ENCODE assay signal across 7 mouse cellular contexts in the genomic region with DNA sequence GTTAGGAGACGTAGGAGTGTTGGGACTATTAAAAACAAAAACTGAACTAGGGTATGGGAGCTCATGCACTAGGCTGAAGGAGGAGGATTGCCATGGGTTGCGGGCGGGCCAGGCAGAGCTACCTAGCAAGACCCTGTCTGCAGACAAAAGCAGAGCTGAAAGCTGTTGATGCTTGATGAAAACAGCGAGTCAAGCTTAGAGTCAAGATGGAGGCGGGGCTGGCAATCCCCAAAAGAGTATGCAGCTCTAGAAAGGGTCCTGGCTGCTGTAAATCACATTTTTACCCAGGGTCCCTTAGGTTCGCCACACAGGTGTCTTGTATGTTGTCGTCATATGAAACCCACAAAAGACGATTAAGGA. TPM values are rescaled to one million over a fixed set of nuclear protein-coding genes. Genes with fewer than 3 reads are reported as not detected.
DNase-seq lines count a peak whose midpoint lies in the region; ATAC-seq and TF ChIP-seq lines count a peak whose summit lies in the region.

No protein-coding gene starts in this region.

- TF ChIP-seq CTCF in liver, adult 2 months (IDR thresholded peaks at IDR 0.05; ENCODE audit: low read depth, low read length), result no peak
- TF ChIP-seq CTCF in small intestine, adult 2 months (IDR thresholded peaks at IDR 0.05; ENCODE audit: extremely low read depth, insufficient read length, insufficient replicate concordance, low read depth, low read length), result no peak

- H3K9me3 ChIP-seq in lung, embryonic 16.5 days (ENCODE audit: control insufficient read depth, low read length), result no peaks in the 10 kb centered on the region
- no peaks in the 10 kb centered on the region for H3K9me3 ChIP-seq in heart, embryonic 13.5 days

- no peak for ATAC-seq in lung, embryonic 16.5 days (ENCODE audit: low read depth)
- no peak for ATAC-seq in heart, embryonic 13.5 days (ENCODE audit: extremely low read depth, insufficient number of reproducible peaks, low FRiP score, low TSS enrichment)

- peaks cover 25% of the 10 kb centered on the region; the same call in 1 of the 2 replicates for H3K79me2 ChIP-seq in liver, adult 2 months (ENCODE audit: control insufficient read depth, insufficient read depth, low read length)

- H3K27me3 ChIP-seq in lung, embryonic 16.5 days (ENCODE audit: control insufficient read depth, insufficient read depth, low read depth, low read length), result no peaks in the 10 kb centered on the region
- no peaks in the 10 kb centered on the region for H3K27me3 ChIP-seq in heart, embryonic 13.5 days (replicated peaks)
- H3K27me3 ChIP-seq in liver, adult 2 months (ENCODE audit: control insufficient read depth, insufficient read depth, low read length), result no peaks in the 10 kb centered on the region
- no peaks in the 10 kb centered on the region for H3K27me3 ChIP-seq in small intestine, adult 2 months (ENCODE audit: control insufficient read depth, insufficient read depth, low read length)

- H3K4me3 ChIP-seq in lung, embryonic 16.5 days (ENCODE audit: low read length), result peak overlapping the region; percentile 99
- H3K4me3 ChIP-seq in heart, embryonic 13.5 days, result peak overlapping the region; percentile 99
- H3K4me3 ChIP-seq in liver, adult 2 months (ENCODE audit: insufficient read depth, low read depth, low read length), result peak overlapping the region; percentile 91; the same call in 1 of the 2 replicates
- peak overlapping the region; percentile 92 for H3K4me3 ChIP-seq in small intestine, adult 2 months (ENCODE audit: low read depth, low read length)

- H3K4me2 ChIP-seq in lung, embryonic 16.5 days (ENCODE audit: low read depth, low read length), result peak overlapping the region; percentile 66
- H3K4me2 ChIP-seq in heart, embryonic 13.5 days, result peak overlapping the region; percentile 88

- H3K4me1 ChIP-seq in lung, embryonic 16.5 days (replicated peaks; ENCODE audit: control insufficient read depth, insufficient read depth, low read length), result peaks cover 19% of the 10 kb centered on the region
- H3K4me1 ChIP-seq in heart, embryonic 13.5 days, result peaks cover 37% of the 10 kb centered on the region
- H3K4me1 ChIP-seq in liver, adult 2 months (ENCODE audit: control insufficient read depth, insufficient read depth, low read length), result peaks cover 19% of the 10 kb centered on the region
- H3K4me1 ChIP-seq in small intestine, adult 2 months (ENCODE audit: control insufficient read depth, insufficient read depth, insufficient read length, low read length), result peaks cover 3% of the 10 kb centered on the region; the same call in 1 of the 2 replicates

- DNase-seq in lung, adult 18-20 months, result no peak
- peak; percentile 42 to 48 for DNase-seq in cerebellum, postnatal 14 days
- DNase-seq in liver, adult 2 months (ENCODE audit: extremely low read depth, low read depth, low spot score), result no peak
- DNase-seq in layer of hippocampus, adult 8-10 months (ENCODE audit: low spot score in 2 of 2), result no peak

- peak overlapping the region; percentile 100 for H3K9ac ChIP-seq in lung, embryonic 16.5 days (ENCODE audit: low read length)
- peak overlapping the region; percentile 99 for H3K9ac ChIP-seq in heart, embryonic 13.5 days
- H3K9ac ChIP-seq in liver, adult 2 months (ENCODE audit: low read depth, low read length), result peak overlapping the region; percentile 58

- TF ChIP-seq POLR2A in liver, adult 2 months (IDR thresholded peaks at IDR 0.05; ENCODE audit: extremely low read depth, insufficient read depth, low read length), result no peak
- TF ChIP-seq POLR2A in small intestine, adult 2 months (IDR thresholded peaks at IDR 0.05; ENCODE audit: low read depth, low read length), result no peak

- no peaks in the 10 kb centered on the region for H3K36me3 ChIP-seq in lung, embryonic 16.5 days (ENCODE audit: control insufficient read depth, insufficient read depth, low read length)
- no peaks in the 10 kb centered on the region for H3K36me3 ChIP-seq in heart, embryonic 13.5 days
- no peaks in the 10 kb centered on the region for H3K36me3 ChIP-seq in liver, adult 2 months (ENCODE audit: control insufficient read depth, insufficient read depth, low read length)
- H3K36me3 ChIP-seq in small intestine, adult 2 months (ENCODE audit: control insufficient read depth, insufficient read depth, low read length), result no peaks in the 10 kb centered on the region

- H3K27ac ChIP-seq in lung, embryonic 16.5 days (ENCODE audit: low read length), result peak overlapping the region; percentile 94
- H3K27ac ChIP-seq in heart, embryonic 13.5 days (replicated peaks), result peak overlapping the region; percentile 97
- no peak overlapping the region; the same call in 1 of the 2 replicates for H3K27ac ChIP-seq in liver, adult 2 months (replicated peaks; ENCODE audit: insufficient read depth, low read depth, low read length)
- no peak overlapping the region for H3K27ac ChIP-seq in small intestine, adult 2 months (ENCODE audit: insufficient read depth, low read depth, low read length)

- 13% methylated on average over 8 of the region's 8 CpGs for whole genome bisulfite sequencing in lung, embryonic 16.5 days
- WGBS in heart, embryonic 13.5 days, result 24% methylated on average over 8 of the region's 8 CpGs
- 32% methylated on average over 8 of the region's 8 CpGs for WGBS in liver, adult 2 months
- 27% methylated on average over 8 of the region's 8 CpGs for WGBS in small intestine, adult 2 months

RNA-seq across cellular contexts. Expression of a gene that starts 1.2 kb away (rescaled TPM):
- polyA plus RNA-seq in lung, embryonic 16.5 days (2015; fragmentation: Nextera tagmentation; extraction: Ambion mirVana), result 55.3 and 57.5 TPM in 2 replicates
- polyA plus RNA-seq in heart, embryonic 13.5 days (2015; fragmentation: Nextera tagmentation; extraction: Ambion mirVana), result 37.0 and 40.7 TPM in 2 replicates
- total RNA-seq in liver, adult 2 months (2014; rRNA removed), result 40.1 and 47.7 TPM in 2 replicates
- polyA plus RNA-seq in liver, adult 2 months (2012; rRNA removed), result 45.7 and 46.3 TPM in 2 replicates
- 70.7 and 160 TPM in 2 replicates for polyA plus RNA-seq in small intestine, adult 2 months (2012; rRNA removed)
- total RNA-seq in layer of hippocampus, adult 8-10 months (2022), result 100 to 1,000 TPM; 193 to 261 (median 223) TPM

RNA-seq across cellular contexts. Expression of a gene that starts 7.4 kb away (rescaled TPM):
- 0.36 and 0.75 TPM in 2 replicates for polyA plus RNA-seq in lung, embryonic 16.5 days (2015; fragmentation: Nextera tagmentation; extraction: Ambion mirVana)
- 0.71 TPM in 1 of 2 replicates, not detected in the other for polyA plus RNA-seq in heart, embryonic 13.5 days (2015; fragmentation: Nextera tagmentation; extraction: Ambion mirVana)
- 1.7 TPM in 1 of 2 replicates, not detected in the other for total RNA-seq in liver, adult 2 months (2014; rRNA removed)
- 0.44 and 0.76 TPM in 2 replicates for polyA plus RNA-seq in liver, adult 2 months (2012; rRNA removed)
- 0.46 TPM in 1 of 2 replicates, not detected in the other for polyA plus RNA-seq in small intestine, adult 2 months (2012; rRNA removed)
- 1 to 10 TPM in 2 of 4 experiments, under 1 TPM in 2; 0.78 to 3.9 (median 2.1) TPM for total RNA-seq in layer of hippocampus, adult 8-10 months (2022)

RNA-seq across cellular contexts. Expression of a gene that starts 11.2 kb away (rescaled TPM):
- polyA plus RNA-seq in lung, embryonic 16.5 days (2015; fragmentation: Nextera tagmentation; extraction: Ambion mirVana), result 7.7 and 9.4 TPM in 2 replicates
- polyA plus RNA-seq in heart, embryonic 13.5 days (2015; fragmentation: Nextera tagmentation; extraction: Ambion mirVana), result 7.6 and 7.7 TPM in 2 replicates
- not detected in 2 replicates for total RNA-seq in liver, adult 2 months (2014; rRNA removed)
- 0.19 and 0.44 TPM in 2 replicates for polyA plus RNA-seq in liver, adult 2 months (2012; rRNA removed)
- 1.3 and 2.3 TPM in 2 replicates for polyA plus RNA-seq in small intestine, adult 2 months (2012; rRNA removed)
- 1 to 10 TPM; 4.0 to 8.2 (median 6.7) TPM for total RNA-seq in layer of hippocampus, adult 8-10 months (2022)

RNA-seq across cellular contexts. Expression of a gene that starts 17.8 kb away (rescaled TPM):
- polyA plus RNA-seq in lung, embryonic 16.5 days (2015; fragmentation: Nextera tagmentation; extraction: Ambion mirVana), result 64.3 and 71.1 TPM in 2 replicates
- 50.6 and 52.7 TPM in 2 replicates for polyA plus RNA-seq in heart, embryonic 13.5 days (2015; fragmentation: Nextera tagmentation; extraction: Ambion mirVana)
- total RNA-seq in liver, adult 2 months (2014; rRNA removed), result 0.87 and 1.3 TPM in 2 replicates
- 1.1 and 1.7 TPM in 2 replicates for polyA plus RNA-seq in liver, adult 2 months (2012; rRNA removed)
- polyA plus RNA-seq in small intestine, adult 2 months (2012; rRNA removed), result 3.1 and 6.0 TPM in 2 replicates
- total RNA-seq in layer of hippocampus, adult 8-10 months (2022), result 10 to 100 TPM in 3 of 4 experiments, 1 to 10 TPM in 1; 9.5 to 14.1 (median 12.0) TPM

RNA-seq across cellular contexts. Expression of a gene that starts 20.7 kb away (rescaled TPM):
- polyA plus RNA-seq in lung, embryonic 16.5 days (2015; fragmentation: Nextera tagmentation; extraction: Ambion mirVana), result 3.4 and 4.8 TPM in 2 replicates
- 3.8 and 4.6 TPM in 2 replicates for polyA plus RNA-seq in heart, embryonic 13.5 days (2015; fragmentation: Nextera tagmentation; extraction: Ambion mirVana)
- total RNA-seq in liver, adult 2 months (2014; rRNA removed), result not detected in 2 replicates
- 0.10 TPM in 1 of 2 replicates, not detected in the other for polyA plus RNA-seq in liver, adult 2 months (2012; rRNA removed)
- polyA plus RNA-seq in small intestine, adult 2 months (2012; rRNA removed), result not detected in 2 replicates
- 1 to 10 TPM in 3 of 4 experiments, under 1 TPM in 1; 0.71 to 2.1 (median 1.4) TPM for total RNA-seq in layer of hippocampus, adult 8-10 months (2022)

Comparison
In these comparisons a context has a peak if more than half of its experiments do, and no peak if none do; other contexts are left out.
1. H3K27ac ChIP-seq: peak in lung, embryonic 16.5 days (single experiment) and heart, embryonic 13.5 days (single experiment); none in liver, adult 2 months (single experiment) and small intestine, adult 2 months (single experiment).
2. DNase-seq: peak in cerebellum, postnatal 14 days (2 of 2); none in lung, adult 18-20 months (0 of 2), liver, adult 2 months (single experiment) and layer of hippocampus, adult 8-10 months (0 of 2).
3. Peak in every context shown above with its lines, with median percentiles within 50 percentile points of each other: H3K4me3 ChIP-seq and H3K9ac ChIP-seq.